Mouse (Mus musculus) heart, embryonic 15.5 days (tissue): ENCODE measurements around the gene Olfr952. TPM values are rescaled to one million over a fixed set of nuclear protein-coding genes. Genes with fewer than 3 reads are reported as not detected.

Experiments
- ATAC-seq: fragments of 200-750 bp; cut with Nextera tagmentation; replicated peaks from 2 replicates; pipeline ENCODE4 v1.8.0; 2017; ENCODE audit warnings: low read depth, moderate TSS enrichment; ENCODE audit not compliant: insufficient number of reproducible peaks, insufficient read depth, low FRiP score
- H3K27ac ChIP-seq: fragments of 300-500 bp; sonication (generic); 2 replicates; pipeline ENCODE4 v1.5.1; 2015; ENCODE audit warnings: mild to moderate bottlenecking, inconsistent platforms
- H3K27me3 ChIP-seq: fragments of 300-500 bp; sonication (generic); 2 replicates; pipeline ENCODE4 v1.6.1; 2015; ENCODE audit warnings: inconsistent platforms
- H3K36me3 ChIP-seq: fragments of 300-500 bp; sonication (generic); 2 replicates; pipeline ENCODE4 v1.6.1; 2015; ENCODE audit warnings: mild to moderate bottlenecking, inconsistent platforms
- H3K4me1 ChIP-seq: fragments of 300-500 bp; sonication (generic); replicated peaks from 2 replicates; pipeline ENCODE4 v1.6.1; 2015; ENCODE audit warnings: inconsistent platforms
- H3K4me2 ChIP-seq: fragments of 300-500 bp; sonication (generic); 2 replicates; pipeline ENCODE4 v1.6.1; 2015; ENCODE audit warnings: inconsistent platforms, mild to moderate bottlenecking, moderate library complexity
- H3K4me3 ChIP-seq: fragments of 300-500 bp; sonication (generic); 2 replicates; pipeline ENCODE4 v1.5.1; 2015; ENCODE audit warnings: mild to moderate bottlenecking, inconsistent platforms
- H3K9ac ChIP-seq: fragments of 300-500 bp; sonication (generic); 2 replicates; pipeline ENCODE4 v1.6.1; 2015; ENCODE audit warnings: mild to moderate bottlenecking, inconsistent platforms
- H3K9me3 ChIP-seq: fragments of 300-500 bp; sonication (generic); replicated peaks from 2 replicates; pipeline ENCODE4 v1.6.1; 2016; ENCODE audit warnings: inconsistent platforms
- WGBS: fragments of 180-500 bp; shearing (Covaris S2); methylation state at CpG from one replicate; pipeline ENCODE4 v1.1.7; 2015; ENCODE audit warnings: mixed read lengths; 5-methylcytosine and 5-hydroxymethylcytosine counted together
- polyA plus RNA-seq: library from polyadenylated mRNA; unstranded; fragments of >200 nt; fragmentation: Nextera tagmentation; extraction: Ambion mirVana; gene quantifications from 2 replicates; pipeline ENCODE4 v1.2.1, GENCODE M21; 2015

Gene Olfr952
- polyA plus RNA-seq = not detected in 2 replicates

GRCm38 (mm10) chr9:39427048-39427447 lies at the start of gene Olfr952:
TSS of gene Olfr952 (minus strand) at chr9:39427148.
- Histone ChIP-seq H3K9me3 (no peaks in the 10 kb centered on the region), H3K27me3 (no peaks in the 10 kb centered on the region), H3K36me3 (no peaks in the 10 kb centered on the region), H3K9ac (no peak within 1 kb of the TSS), H3K4me3 (no peak within 1 kb of the TSS), H3K27ac (no peak within 1 kb of the TSS), H3K4me1 (no peaks in the 10 kb centered on the region), H3K4me2 (no peak within 1 kb of the TSS)
- no peak for ATAC-seq

GRCm38 (mm10) chr9:39471844-39472243 lies 44.9 kb upstream of the Olfr952 start, which contains the start of gene Olfr955:
TSS of gene Olfr955 (minus strand) at chr9:39471944.
- Histone ChIP-seq H3K27me3 (no peaks in the 10 kb centered on the region), H3K9ac (no peak within 1 kb of the TSS), H3K9me3 (no peaks in the 10 kb centered on the region), H3K27ac (no peak within 1 kb of the TSS), H3K4me3 (no peak within 1 kb of the TSS), H3K36me3 (no peaks in the 10 kb centered on the region), H3K4me1 (no peaks in the 10 kb centered on the region), H3K4me2 (no peak within 1 kb of the TSS)
- 48% methylated on average over 1 of the region's 1 CpGs for WGBS
- ATAC-seq = no peak

DNA sequence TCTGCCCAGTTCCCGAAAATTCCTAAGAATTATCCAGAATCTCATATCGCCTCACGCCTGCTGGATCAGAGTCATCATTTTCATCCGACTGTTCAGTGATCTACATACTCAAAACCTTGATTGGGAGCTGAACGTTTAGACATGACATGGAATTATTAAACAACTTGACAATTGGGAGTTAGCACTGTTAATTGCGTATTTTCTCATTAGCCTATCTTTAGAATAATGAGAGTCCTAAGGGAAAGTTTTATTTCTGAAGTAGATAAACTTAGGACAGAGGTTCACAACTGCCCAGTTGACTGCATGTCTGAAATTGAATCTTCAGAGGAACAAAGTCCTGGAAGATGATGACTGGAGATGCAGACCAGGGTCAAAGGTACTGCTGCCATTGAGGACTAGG lies 29.5 kb upstream of the Olfr952 start, which contains the start of gene Olfr954:
Olfr954 (plus strand) TSS at position 301 of the 400 bp plus-strand sequence.
- Histone ChIP-seq H3K4me3 (no peak within 1 kb of the TSS), H3K27me3 (no peaks in the 10 kb centered on the region), H3K4me1 (no peaks in the 10 kb centered on the region), H3K36me3 (no peaks in the 10 kb centered on the region), H3K9ac (no peak within 1 kb of the TSS), H3K9me3 (no peaks in the 10 kb centered on the region), H3K27ac (no peak within 1 kb of the TSS), H3K4me2 (no peak within 1 kb of the TSS)
- ATAC-seq = no peak
- WGBS = 74% methylated on average over 6 of the region's 6 CpGs

GRCm38 (mm10) chr9:39387110-39387509 lies 39.8 kb downstream of the Olfr952 start, which contains the start of gene Olfr951:
TSS of gene Olfr951 (plus strand) at chr9:39387410.
- Histone ChIP-seq H3K27ac (no peak within 1 kb of the TSS), H3K27me3 (no peaks in the 10 kb centered on the region), H3K9me3 (no peaks in the 10 kb centered on the region), H3K4me2 (no peak within 1 kb of the TSS), H3K4me1 (no peaks in the 10 kb centered on the region), H3K36me3 (no peaks in the 10 kb centered on the region), H3K9ac (no peak within 1 kb of the TSS), H3K4me3 (no peak within 1 kb of the TSS)
- 78% methylated on average over 2 of the region's 2 CpGs for WGBS
- ATAC-seq = no peak

Other genes with a start within 250 kb of the Olfr952 start
- gene Olfr944, start 225.2 kb downstream of the Olfr952 start, polyA plus RNA-seq = not detected in 2 replicates
- gene Olfr1537, start 177.2 kb downstream of the Olfr952 start, polyA plus RNA-seq = not detected in 2 replicates
- not detected in 2 replicates for gene Olfr945, start 150.3 kb downstream of the Olfr952 start, polyA plus RNA-seq
- not detected in 2 replicates for gene Olfr948, start 101.1 kb downstream of the Olfr952 start, polyA plus RNA-seq
- gene Olfr951, start 39.7 kb downstream of the Olfr952 start, polyA plus RNA-seq = not detected in 2 replicates
- not detected in 2 replicates for gene Olfr954, start 29.6 kb upstream of the Olfr952 start, polyA plus RNA-seq
- not detected in 2 replicates for gene Olfr955, start 44.8 kb upstream of the Olfr952 start, polyA plus RNA-seq
- gene Olfr44, start 66.8 kb upstream of the Olfr952 start, polyA plus RNA-seq = not detected in 2 replicates
- gene Olfr957, start 88.7 kb upstream of the Olfr952 start, polyA plus RNA-seq = not detected in 2 replicates
- gene Olfr958, start 126.9 kb upstream of the Olfr952 start, polyA plus RNA-seq = not detected in 2 replicates
- not detected in 2 replicates for gene Olfr959, start 148.4 kb upstream of the Olfr952 start, polyA plus RNA-seq
- 8.2 and 11.3 TPM in 2 replicates for gene AW551984, start 177.3 kb upstream of the Olfr952 start, polyA plus RNA-seq
- gene Olfr148, start 183.5 kb upstream of the Olfr952 start, polyA plus RNA-seq = not detected in 2 replicates
- gene Olfr960, start 194.2 kb upstream of the Olfr952 start, polyA plus RNA-seq = not detected in 2 replicates
- not detected in 2 replicates for gene Olfr961, start 217.9 kb upstream of the Olfr952 start, polyA plus RNA-seq
- not detected in 2 replicates for gene Olfr963, start 240.1 kb upstream of the Olfr952 start, polyA plus RNA-seq